Mouse (Mus musculus): ENCODE results near the gene Kif26b. TPM values are rescaled to one million over a fixed set of nuclear protein-coding genes. Genes with fewer than 3 reads are reported as not detected.

Gene Kif26b
- polyA plus RNA-seq, 1 experiment from 2014 or later, result 23.7 TPM

GRCm38 (mm10) chr1:178894081-178894401 is 365.1 kb downstream of the Kif26b start:
- H3K27ac ChIP-seq (replicated peaks; ENCODE audit: low read depth, low read length), result no peak overlapping the region
- H3K4me2 ChIP-seq (ENCODE audit: low read depth, severe bottlenecking), result no peak overlapping the region
- H3K9me3 ChIP-seq (ENCODE audit: control insufficient read depth, low read length), result no peaks in the 10 kb centered on the region
- H3K27me3 ChIP-seq (ENCODE audit: control insufficient read depth, insufficient read depth, low read length), result no peaks in the 10 kb centered on the region
- ATAC-seq (ENCODE audit: insufficient number of reproducible peaks, low FRiP score, low TSS enrichment, low read depth), result no peak
- no peak for DNase-seq (ENCODE audit: low spot score)
- H3K36me3 ChIP-seq (ENCODE audit: control insufficient read depth, insufficient read depth, low read length), result no peaks in the 10 kb centered on the region; the same call in 1 of the 2 replicates
- H3K4me1 ChIP-seq (ENCODE audit: control insufficient read depth, insufficient read depth, low read length), result peaks cover 8% of the 10 kb centered on the region
- no peak overlapping the region for H3K9ac ChIP-seq (ENCODE audit: low read length)
- H3K4me3 ChIP-seq (ENCODE audit: low read depth, low read length), result no peak overlapping the region
- 94% methylated on average over 3 of the region's 3 CpGs for WGBS

- 95% methylated on average over 4 of the region's 4 CpGs for WGBS
- DNase-seq (ENCODE audit: low spot score) (no peak), ATAC-seq (ENCODE audit: insufficient number of reproducible peaks, low FRiP score, low TSS enrichment, low read depth) (no peak)
- Histone ChIP-seq H3K4me1 (ENCODE audit: control insufficient read depth, insufficient read depth, low read length) (peaks cover 8% of the 10 kb centered on the region), H3K4me2 (ENCODE audit: low read depth, severe bottlenecking) (no peak overlapping the region), H3K9me3 (ENCODE audit: control insufficient read depth, low read length) (no peaks in the 10 kb centered on the region), H3K27ac (replicated peaks; ENCODE audit: low read depth, low read length) (no peak overlapping the region), H3K9ac (ENCODE audit: low read length) (no peak overlapping the region), H3K27me3 (ENCODE audit: control insufficient read depth, insufficient read depth, low read length) (no peaks in the 10 kb centered on the region), H3K36me3 (ENCODE audit: control insufficient read depth, insufficient read depth, low read length) (no peaks in the 10 kb centered on the region; the same call in 1 of the 2 replicates), H3K4me3 (ENCODE audit: low read depth, low read length) (no peak overlapping the region)
These were observed 366.7 kb downstream of the Kif26b start for GRCm38 (mm10) chr1:178895674-178896073.

- Histone ChIP-seq H3K27me3 (ENCODE audit: control insufficient read depth, insufficient read depth, low read length) (no peaks in the 10 kb centered on the region), H3K36me3 (ENCODE audit: control insufficient read depth, insufficient read depth, low read length) (peaks cover 4% of the 10 kb centered on the region; the same call in 1 of the 2 replicates), H3K27ac (replicated peaks; ENCODE audit: low read depth, low read length) (no peak overlapping the region), H3K4me3 (ENCODE audit: low read depth, low read length) (no peak overlapping the region), H3K4me2 (ENCODE audit: low read depth, severe bottlenecking) (no peak overlapping the region), H3K9ac (ENCODE audit: low read length) (no peak overlapping the region), H3K9me3 (ENCODE audit: control insufficient read depth, low read length) (no peaks in the 10 kb centered on the region), H3K4me1 (ENCODE audit: control insufficient read depth, insufficient read depth, low read length) (peaks cover 4% of the 10 kb centered on the region; the same call in 1 of the 2 replicates)
- no peak for DNase-seq (ENCODE audit: low spot score)
- ATAC-seq (ENCODE audit: insufficient number of reproducible peaks, low FRiP score, low TSS enrichment, low read depth), result no peak
- 75% methylated on average over 14 of the region's 14 CpGs for WGBS
These were observed 382.0 kb downstream of the Kif26b start for GRCm38 (mm10) chr1:178910951-178911350.

GRCm38 (mm10) chr1:178912936-178913716 is 384.2 kb downstream of the Kif26b start:
- H3K4me3 ChIP-seq (ENCODE audit: low read depth, low read length), result no peak overlapping the region
- H3K4me1 ChIP-seq (ENCODE audit: control insufficient read depth, insufficient read depth, low read length), result peaks cover 6% of the 10 kb centered on the region; the same call in 1 of the 2 replicates
- DNase-seq (ENCODE audit: low spot score) (no peak), ATAC-seq (ENCODE audit: insufficient number of reproducible peaks, low FRiP score, low TSS enrichment, low read depth) (no peak)
- H3K27me3 ChIP-seq (ENCODE audit: control insufficient read depth, insufficient read depth, low read length), result no peaks in the 10 kb centered on the region
- WGBS, result 68% methylated on average over 6 of the region's 6 CpGs
- H3K27ac ChIP-seq (replicated peaks; ENCODE audit: low read depth, low read length), result no peak overlapping the region
- no peak overlapping the region for H3K4me2 ChIP-seq (ENCODE audit: low read depth, severe bottlenecking)
- H3K9me3 ChIP-seq (ENCODE audit: control insufficient read depth, low read length), result no peaks in the 10 kb centered on the region
- peaks cover 12% of the 10 kb centered on the region for H3K36me3 ChIP-seq (ENCODE audit: control insufficient read depth, insufficient read depth, low read length)
- H3K9ac ChIP-seq (ENCODE audit: low read length), result no peak overlapping the region

- Histone ChIP-seq H3K9me3 (ENCODE audit: control insufficient read depth, low read length) (no peaks in the 10 kb centered on the region), H3K4me2 (ENCODE audit: low read depth, severe bottlenecking) (no peak overlapping the region), H3K27me3 (ENCODE audit: control insufficient read depth, insufficient read depth, low read length) (no peaks in the 10 kb centered on the region), H3K4me3 (ENCODE audit: low read depth, low read length) (no peak overlapping the region), H3K27ac (replicated peaks; ENCODE audit: low read depth, low read length) (no peak overlapping the region), H3K36me3 (ENCODE audit: control insufficient read depth, insufficient read depth, low read length) (peaks cover 14% of the 10 kb centered on the region), H3K4me1 (ENCODE audit: control insufficient read depth, insufficient read depth, low read length) (peaks cover 14% of the 10 kb centered on the region; the same call in 1 of the 2 replicates), H3K9ac (ENCODE audit: low read length) (no peak overlapping the region)
- ATAC-seq (ENCODE audit: insufficient number of reproducible peaks, low FRiP score, low TSS enrichment, low read depth) (no peak), DNase-seq (ENCODE audit: low spot score) (no peak)
- WGBS, result 88% methylated on average over 12 of the region's 12 CpGs
These were observed 386.1 kb downstream of the Kif26b start for GRCm38 (mm10) chr1:178915056-178915455.

- no peaks in the 10 kb centered on the region for H3K9me3 ChIP-seq (ENCODE audit: control insufficient read depth, low read length)
- no peaks in the 10 kb centered on the region for H3K27me3 ChIP-seq (ENCODE audit: control insufficient read depth, insufficient read depth, low read length)
- H3K27ac ChIP-seq (replicated peaks; ENCODE audit: low read depth, low read length), result no peak overlapping the region
- no peak overlapping the region for H3K4me2 ChIP-seq (ENCODE audit: low read depth, severe bottlenecking)
- no peak for ATAC-seq (ENCODE audit: insufficient number of reproducible peaks, low FRiP score, low TSS enrichment, low read depth)
- DNase-seq (ENCODE audit: low spot score), result no peak
- peaks cover 14% of the 10 kb centered on the region for H3K36me3 ChIP-seq (ENCODE audit: control insufficient read depth, insufficient read depth, low read length)
- H3K4me3 ChIP-seq (ENCODE audit: low read depth, low read length), result no peak overlapping the region
- H3K4me1 ChIP-seq (ENCODE audit: control insufficient read depth, insufficient read depth, low read length), result peaks cover 11% of the 10 kb centered on the region; the same call in 1 of the 2 replicates
- no peak overlapping the region for H3K9ac ChIP-seq (ENCODE audit: low read length)
- WGBS, result 71% methylated on average over 31 of the region's 31 CpGs
These were observed 388.4 kb downstream of the Kif26b start for GRCm38 (mm10) chr1:178917194-178917902.

- Histone ChIP-seq H3K4me1 (ENCODE audit: control insufficient read depth, insufficient read depth, low read length) (peaks cover 5% of the 10 kb centered on the region; the same call in 1 of the 2 replicates), H3K27ac (replicated peaks; ENCODE audit: low read depth, low read length) (no peak overlapping the region), H3K36me3 (ENCODE audit: control insufficient read depth, insufficient read depth, low read length) (no peaks in the 10 kb centered on the region; the same call in 1 of the 2 replicates), H3K4me2 (ENCODE audit: low read depth, severe bottlenecking) (no peak overlapping the region), H3K9ac (ENCODE audit: low read length) (no peak overlapping the region), H3K4me3 (ENCODE audit: low read depth, low read length) (no peak overlapping the region), H3K9me3 (ENCODE audit: control insufficient read depth, low read length) (no peaks in the 10 kb centered on the region), H3K27me3 (ENCODE audit: control insufficient read depth, insufficient read depth, low read length) (no peaks in the 10 kb centered on the region)
- 80% methylated on average over 8 of the region's 8 CpGs for WGBS
- ATAC-seq (ENCODE audit: insufficient number of reproducible peaks, low FRiP score, low TSS enrichment, low read depth) (no peak), DNase-seq (ENCODE audit: low spot score) (no peak)
These were observed 395.7 kb downstream of the Kif26b start for GRCm38 (mm10) chr1:178924492-178925183.

- H3K27ac ChIP-seq (replicated peaks; ENCODE audit: low read depth, low read length), result no peak overlapping the region
- H3K27me3 ChIP-seq (ENCODE audit: control insufficient read depth, insufficient read depth, low read length), result no peaks in the 10 kb centered on the region
- no peak overlapping the region for H3K4me3 ChIP-seq (ENCODE audit: low read depth, low read length)
- ATAC-seq (ENCODE audit: insufficient number of reproducible peaks, low FRiP score, low TSS enrichment, low read depth) (no peak), DNase-seq (ENCODE audit: low spot score) (no peak)
- H3K4me1 ChIP-seq (ENCODE audit: control insufficient read depth, insufficient read depth, low read length), result no peaks in the 10 kb centered on the region
- peaks cover 5% of the 10 kb centered on the region; the same call in 1 of the 2 replicates for H3K36me3 ChIP-seq (ENCODE audit: control insufficient read depth, insufficient read depth, low read length)
- H3K9me3 ChIP-seq (ENCODE audit: control insufficient read depth, low read length), result no peaks in the 10 kb centered on the region
- H3K4me2 ChIP-seq (ENCODE audit: low read depth, severe bottlenecking), result no peak overlapping the region
- H3K9ac ChIP-seq (ENCODE audit: low read length), result no peak overlapping the region
- WGBS, result 56% methylated on average over 4 of the region's 4 CpGs
These were observed 400.6 kb downstream of the Kif26b start for GRCm38 (mm10) chr1:178929531-178929930.

Data from limb, embryonic 11.5 days (tissue).